Mouse (Mus musculus) intestine, embryonic 14.5 days (tissue): Measurements from ENCODE around the gene BC030867. TPM values are rescaled to one million over a fixed set of nuclear protein-coding genes. Genes with fewer than 3 reads are reported as not detected.

Experiments used
- ATAC-seq: fragments of 200-750 bp; cut with Nextera tagmentation; replicated peaks from 2 replicates; pipeline ENCODE4 v1.8.0; 2017; ENCODE audit warnings: low read depth, moderate number of reproducible peaks, moderate TSS enrichment, moderate library complexity; ENCODE audit not compliant: low FRiP score, low TSS enrichment
- DNase-seq: peaks from one replicate; pipeline ENCODE4 v3.0.0-alpha.2; 2018; ENCODE audit warnings: low spot score
- H3K27ac ChIP-seq: fragments of 300-500 bp; sonication (generic); 2 replicates; pipeline ENCODE4 v1.5.1; 2014; ENCODE audit warnings: low read depth, mild to moderate bottlenecking, control low read depth
- H3K27me3 ChIP-seq: fragments of 300-500 bp; sonication (generic); replicated peaks from 2 replicates; pipeline ENCODE4 v1.6.1; 2014; ENCODE audit warnings: low read length, control low read depth; ENCODE audit not compliant: control insufficient read depth, insufficient read depth
- H3K36me3 ChIP-seq: fragments of 300-500 bp; sonication (generic); 2 replicates; pipeline ENCODE4 v1.6.1; 2014; ENCODE audit warnings: low read length, control low read depth; ENCODE audit not compliant: control insufficient read depth, insufficient read depth
- H3K4me1 ChIP-seq: fragments of 300-500 bp; sonication (generic); replicated peaks from 2 replicates; pipeline ENCODE4 v1.6.1; 2014; ENCODE audit warnings: low read length, control low read depth, mixed read lengths; ENCODE audit not compliant: control insufficient read depth, insufficient read depth
- H3K4me2 ChIP-seq: fragments of 300-500 bp; sonication (generic); 2 replicates; pipeline ENCODE4 v1.6.1; 2014; ENCODE audit warnings: low read length
- H3K4me3 ChIP-seq: fragments of 300-500 bp; sonication (generic); 2 replicates; pipeline ENCODE4 v1.5.1; 2014; ENCODE audit warnings: low read depth, low read length, control low read depth, mixed read lengths
- H3K9ac ChIP-seq: fragments of 300-500 bp; sonication (generic); 2 replicates; pipeline ENCODE4 v1.6.1; 2014; ENCODE audit warnings: mild to moderate bottlenecking, low read length
- H3K9me3 ChIP-seq: fragments of 300-500 bp; sonication (generic); 2 replicates; pipeline ENCODE4 v1.6.1; 2016; ENCODE audit warnings: low read length, control low read depth; ENCODE audit not compliant: control insufficient read depth
- WGBS: fragments of 180-500 bp; shearing (Covaris S2); extraction: QIAGEN DNeasy Blood & Tissue Kit; methylation state at CpG from one replicate; pipeline ENCODE4 v1.1.7; 2014; 5-methylcytosine and 5-hydroxymethylcytosine counted together
- polyA plus RNA-seq: library from polyadenylated mRNA; unstranded; fragments of >200 nt; fragmentation: Nextera tagmentation; extraction: Ambion mirVana; gene quantifications from 2 replicates; pipeline ENCODE4 v1.2.1, GENCODE M21; 2014

BC030867 gene
- polyA plus RNA-seq, 1 experiment from 2014 or later, result 16.5 TPM

GRCm38 (mm10) chr11:102287485-102287884 is 38.8 kb downstream of the BC030867 start:
- peaks cover 49% of the 10 kb centered on the region for H3K36me3 ChIP-seq
- H3K27me3 ChIP-seq, result no peaks in the 10 kb centered on the region
- H3K4me3 ChIP-seq, result no peak overlapping the region
- H3K4me1 ChIP-seq, result peaks cover 11% of the 10 kb centered on the region
- 88% methylated on average over 8 of the region's 8 CpGs for WGBS
- ATAC-seq (no peak), DNase-seq (no peak)
- no peaks in the 10 kb centered on the region for H3K9me3 ChIP-seq
- H3K4me2 ChIP-seq, result no peak overlapping the region
- no peak overlapping the region for H3K9ac ChIP-seq
- H3K27ac ChIP-seq, result no peak overlapping the region

- ATAC-seq (no peak), DNase-seq (no peak)
- peaks cover 11% of the 10 kb centered on the region for H3K4me1 ChIP-seq
- peaks cover 56% of the 10 kb centered on the region for H3K36me3 ChIP-seq
- H3K4me3 ChIP-seq, result no peak overlapping the region
- H3K27me3 ChIP-seq, result no peaks in the 10 kb centered on the region
- H3K27ac ChIP-seq, result no peak overlapping the region
- no peaks in the 10 kb centered on the region for H3K9me3 ChIP-seq
- H3K9ac ChIP-seq, result no peak overlapping the region
- H3K4me2 ChIP-seq, result no peak overlapping the region
- 85% methylated on average over 8 of the region's 8 CpGs for WGBS
Observed at GRCm38 (mm10) chr11:102288027-102288804, 39.5 kb downstream of the BC030867 start.

GRCm38 (mm10) chr11:102288913-102289312 is 40.2 kb downstream of the BC030867 start:
- WGBS, result 65% methylated on average over 2 of the region's 2 CpGs
- Histone ChIP-seq H3K9me3 (no peaks in the 10 kb centered on the region), H3K36me3 (peaks cover 63% of the 10 kb centered on the region)

GRCm38 (mm10) chr11:102289511-102290100 is 40.9 kb downstream of the BC030867 start:
- ATAC-seq, result no peak
- no peak for DNase-seq
- H3K27ac ChIP-seq, result no peak overlapping the region
- H3K9ac ChIP-seq, result no peak overlapping the region
- no peaks in the 10 kb centered on the region for H3K9me3 ChIP-seq
- 56% methylated on average over 6 of the region's 6 CpGs for WGBS
- H3K27me3 ChIP-seq, result no peaks in the 10 kb centered on the region
- peaks cover 13% of the 10 kb centered on the region for H3K4me1 ChIP-seq
- no peak overlapping the region for H3K4me3 ChIP-seq
- no peak overlapping the region for H3K4me2 ChIP-seq
- H3K36me3 ChIP-seq, result peaks cover 65% of the 10 kb centered on the region

More at GRCm38 (mm10) chr11:102288913-102289312, 40.2 kb downstream of the BC030867 start:
- Histone ChIP-seq H3K4me3 (no peak overlapping the region), H3K27ac (no peak overlapping the region), H3K27me3 (no peaks in the 10 kb centered on the region), H3K4me2 (no peak overlapping the region), H3K4me1 (peaks cover 11% of the 10 kb centered on the region), H3K9ac (no peak overlapping the region)
- DNase-seq (no peak), ATAC-seq (no peak)

GRCm38 (mm10) chr11:102290141-102290540 is 41.5 kb downstream of the BC030867 start:
- 87% methylated on average over 4 of the region's 4 CpGs for WGBS
- Histone ChIP-seq H3K9me3 (no peaks in the 10 kb centered on the region), H3K9ac (no peak overlapping the region), H3K4me3 (no peak overlapping the region), H3K4me2 (no peak overlapping the region), H3K27me3 (no peaks in the 10 kb centered on the region), H3K4me1 (peaks cover 18% of the 10 kb centered on the region), H3K27ac (no peak overlapping the region), H3K36me3 (peaks cover 65% of the 10 kb centered on the region)
- ATAC-seq, result no peak
- DNase-seq, result no peak

- Histone ChIP-seq H3K9ac (no peak overlapping the region), H3K36me3 (peaks cover 65% of the 10 kb centered on the region), H3K4me3 (no peak overlapping the region), H3K4me1 (peaks cover 14% of the 10 kb centered on the region), H3K9me3 (no peaks in the 10 kb centered on the region), H3K27ac (no peak overlapping the region), H3K4me2 (no peak overlapping the region), H3K27me3 (no peaks in the 10 kb centered on the region)
- 89% methylated on average over 11 of the region's 11 CpGs for WGBS
- DNase-seq (no peak), ATAC-seq (no peak)
Observed at GRCm38 (mm10) chr11:102291051-102291535, 42.4 kb downstream of the BC030867 start.

- Histone ChIP-seq H3K27me3 (no peaks in the 10 kb centered on the region), H3K4me3 (no peak overlapping the region), H3K9ac (no peak overlapping the region), H3K36me3 (peaks cover 49% of the 10 kb centered on the region), H3K4me2 (no peak overlapping the region), H3K27ac (no peak overlapping the region), H3K9me3 (no peaks in the 10 kb centered on the region), H3K4me1 (peaks cover 16% of the 10 kb centered on the region)
- WGBS, result 93% methylated on average over 13 of the region's 13 CpGs
- ATAC-seq (no peak), DNase-seq (no peak)
Observed at GRCm38 (mm10) chr11:102293971-102294370, 45.3 kb downstream of the BC030867 start.

GRCm38 (mm10) chr11:102294416-102294815 is 45.7 kb downstream of the BC030867 start:
- peak overlapping the region; percentile 69 for H3K4me2 ChIP-seq
- H3K27ac ChIP-seq, result no peak overlapping the region
- H3K4me1 ChIP-seq, result peaks cover 16% of the 10 kb centered on the region
- WGBS, result 68% methylated on average over 5 of the region's 5 CpGs
- peaks cover 47% of the 10 kb centered on the region for H3K36me3 ChIP-seq
- no peaks in the 10 kb centered on the region for H3K27me3 ChIP-seq
- no peak for ATAC-seq
- no peak overlapping the region for H3K9ac ChIP-seq
- no peak for DNase-seq
- no peaks in the 10 kb centered on the region for H3K9me3 ChIP-seq
- peak overlapping the region; percentile 82; the same call in 1 of the 2 replicates for H3K4me3 ChIP-seq
